Mouse (Mus musculus) embryonic facial prominence, embryonic 13.5 days (tissue): ENCODE measurements around the gene Mcat. TPM values are rescaled to one million over a fixed set of nuclear protein-coding genes. Genes with fewer than 3 reads are reported as not detected.
"Not testable (repeated sequence)": the region's sequence is repeated elsewhere in the genome, so short reads cannot be mapped to it uniquely, and the experiment has no call there.

ENCODE experiments used
- ATAC-seq: fragments of 200-750 bp; cut with Nextera tagmentation; 2 replicates; pipeline ENCODE4 v1.8.0; 2017; ENCODE audit warnings: low read depth; ENCODE audit not compliant: insufficient number of reproducible peaks, insufficient read depth, low FRiP score, low TSS enrichment
- H3K27ac ChIP-seq: fragments of 300-500 bp; sonication (generic); 2 replicates; pipeline ENCODE4 v1.5.1; 2015; ENCODE audit warnings: moderate library complexity, mild to moderate bottlenecking, inconsistent platforms
- H3K27me3 ChIP-seq: fragments of 300-500 bp; sonication (generic); 2 replicates; pipeline ENCODE4 v1.6.1; 2015; ENCODE audit warnings: mild to moderate bottlenecking, inconsistent platforms
- H3K36me3 ChIP-seq: fragments of 300-500 bp; sonication (generic); 2 replicates; pipeline ENCODE4 v1.6.1; 2015; ENCODE audit warnings: mild to moderate bottlenecking, inconsistent platforms
- H3K4me1 ChIP-seq: fragments of 300-500 bp; sonication (generic); 2 replicates; pipeline ENCODE4 v1.6.1; 2015; ENCODE audit warnings: inconsistent platforms
- H3K4me2 ChIP-seq: fragments of 300-500 bp; sonication (generic); 2 replicates; pipeline ENCODE4 v1.6.1; 2015; ENCODE audit warnings: moderate library complexity, mild to moderate bottlenecking, inconsistent platforms
- H3K4me3 ChIP-seq: fragments of 300-500 bp; sonication (generic); 2 replicates; pipeline ENCODE4 v1.5.1; 2015; ENCODE audit warnings: mild to moderate bottlenecking, inconsistent platforms
- H3K9ac ChIP-seq: fragments of 300-500 bp; sonication (generic); 2 replicates; pipeline ENCODE4 v1.6.1; 2015; ENCODE audit warnings: mild to moderate bottlenecking, inconsistent platforms
- H3K9me3 ChIP-seq: fragments of 300-500 bp; sonication (generic); 2 replicates; pipeline ENCODE4 v1.6.1; 2016; ENCODE audit warnings: inconsistent platforms
- WGBS: fragments of 180-500 bp; shearing (Covaris S2); methylation state at CpG from one replicate; pipeline ENCODE4 v1.1.7; 2015; ENCODE audit warnings: mixed read lengths; 5-methylcytosine and 5-hydroxymethylcytosine counted together
- polyA plus RNA-seq: library from polyadenylated mRNA; unstranded; fragments of >200 nt; fragmentation: Nextera tagmentation; extraction: Ambion mirVana; gene quantifications from 2 replicates; pipeline ENCODE4 v1.2.1, GENCODE M21; 2015

The Mcat gene
- polyA plus RNA-seq, 1 experiment from 2014 or later: 41.8 TPM

- no peak overlapping the region for H3K4me2 ChIP-seq
- no peaks in the 10 kb centered on the region for H3K36me3 ChIP-seq
These were observed 42.7 kb downstream of the Mcat start for GRCm38 (mm10) chr15:83520861-83521382.

GRCm38 (mm10) chr15:83518215-83519048 is 45.2 kb downstream of the Mcat start:
- peak overlapping the region; percentile 51 for H3K9ac ChIP-seq
- no peak overlapping the region for H3K27ac ChIP-seq
- no peaks in the 10 kb centered on the region for H3K36me3 ChIP-seq
- 34% methylated on average over 20 of the region's 20 CpGs for WGBS
- 0 out of 2 replicates have a peak, but pooled peaks have one; percentile 54 for ATAC-seq
- peak overlapping the region; percentile 45 for H3K4me2 ChIP-seq
- no peaks in the 10 kb centered on the region for H3K9me3 ChIP-seq
- no peaks in the 10 kb centered on the region for H3K27me3 ChIP-seq
- peaks cover 6% of the 10 kb centered on the region; the same call in 1 of the 2 replicates for H3K4me1 ChIP-seq
- H3K4me3 ChIP-seq: no peak overlapping the region

More at GRCm38 (mm10) chr15:83520861-83521382, 42.7 kb downstream of the Mcat start:
- H3K27ac ChIP-seq: no peak overlapping the region
- no peak overlapping the region for H3K4me3 ChIP-seq
- peaks cover 19% of the 10 kb centered on the region for H3K27me3 ChIP-seq
- 76% methylated on average over 6 of the region's 6 CpGs for WGBS
- peaks cover 10% of the 10 kb centered on the region for H3K4me1 ChIP-seq
- no peak overlapping the region for H3K9ac ChIP-seq
- no peak for ATAC-seq
- H3K9me3 ChIP-seq: no peaks in the 10 kb centered on the region

- no peak overlapping the region for H3K27ac ChIP-seq
- ATAC-seq: no peak
- H3K9ac ChIP-seq: no peak overlapping the region
- no peak overlapping the region for H3K4me2 ChIP-seq
- 63% methylated on average over 5 of the region's 5 CpGs for WGBS
- H3K4me1 ChIP-seq: peaks cover 12% of the 10 kb centered on the region
- no peaks in the 10 kb centered on the region for H3K9me3 ChIP-seq
- no peaks in the 10 kb centered on the region for H3K27me3 ChIP-seq
- no peaks in the 10 kb centered on the region for H3K36me3 ChIP-seq
- H3K4me3 ChIP-seq: no peak overlapping the region
These were observed 48.6 kb downstream of the Mcat start for GRCm38 (mm10) chr15:83515018-83515417.

GRCm38 (mm10) chr15:83512489-83513281 is 50.9 kb downstream of the Mcat start:
- Histone ChIP-seq H3K9ac (no peak overlapping the region), H3K27ac (no peak overlapping the region), H3K27me3 (no peaks in the 10 kb centered on the region), H3K36me3 (no peaks in the 10 kb centered on the region), H3K9me3 (no peaks in the 10 kb centered on the region), H3K4me3 (no peak overlapping the region), H3K4me1 (peaks cover 11% of the 10 kb centered on the region), H3K4me2 (no peak overlapping the region)
- no peak for ATAC-seq
- 71% methylated on average over 13 of the region's 13 CpGs for WGBS

GRCm38 (mm10) chr15:83510805-83511405 is 52.7 kb downstream of the Mcat start, which contains the start of gene Ttll1:
Gene Ttll1 (minus strand): TSS chr15:83510893.
- Histone ChIP-seq H3K27me3 (no peaks in the 10 kb centered on the region), H3K36me3 (0 out of 2 replicates have a peak, but pooled peaks cover 2% of the 10 kb centered on the region), H3K9me3 (no peaks in the 10 kb centered on the region), H3K4me2 (peak within 1 kb of the TSS; percentile 80), H3K4me3 (peak within 1 kb of the TSS; percentile 59), H3K4me1 (peaks cover 11% of the 10 kb centered on the region), H3K9ac (peak within 1 kb of the TSS; percentile 73), H3K27ac (peak within 1 kb of the TSS; percentile 64; the same call in 1 of the 2 replicates)
- WGBS: 12% methylated on average over 41 of the region's 41 CpGs
- ATAC-seq: peak; percentile 89

- ATAC-seq: peak; percentile 73
- Histone ChIP-seq H3K4me1 (peaks cover 11% of the 10 kb centered on the region), H3K4me2 (peak overlapping the region; percentile 80), H3K9ac (peak overlapping the region; percentile 73), H3K9me3 (no peaks in the 10 kb centered on the region), H3K4me3 (peak overlapping the region; percentile 59), H3K36me3 (peaks cover 7% of the 10 kb centered on the region), H3K27ac (peak overlapping the region; percentile 64; the same call in 1 of the 2 replicates), H3K27me3 (no peaks in the 10 kb centered on the region)
- 25% methylated on average over 17 of the region's 17 CpGs for WGBS
These were observed 53.4 kb downstream of the Mcat start for GRCm38 (mm10) chr15:83509950-83510804.

GRCm38 (mm10) chr15:83501483-83501882 is 62.1 kb downstream of the Mcat start:
- not testable (repeated sequence) for H3K4me1 ChIP-seq, H3K4me3 ChIP-seq, H3K27ac ChIP-seq, H3K4me2 ChIP-seq, H3K9ac ChIP-seq, H3K9me3 ChIP-seq, H3K27me3 ChIP-seq, ATAC-seq
- 87% methylated on average over 6 of the region's 6 CpGs for WGBS
- peaks cover 65% of the 10 kb centered on the region for H3K36me3 ChIP-seq

GRCm38 (mm10) chr15:83500352-83500751 is 63.2 kb downstream of the Mcat start:
- no peak overlapping the region for H3K4me2 ChIP-seq
- H3K4me1 ChIP-seq: no peaks in the 10 kb centered on the region
- H3K9me3 ChIP-seq: no peaks in the 10 kb centered on the region
- no peak overlapping the region for H3K27ac ChIP-seq
- peaks cover 71% of the 10 kb centered on the region for H3K36me3 ChIP-seq
- ATAC-seq: no peak
- no peak overlapping the region for H3K4me3 ChIP-seq
- WGBS: 48% methylated on average over 3 of the region's 3 CpGs
- no peak overlapping the region for H3K9ac ChIP-seq
- H3K27me3 ChIP-seq: no peaks in the 10 kb centered on the region

- no peaks in the 10 kb centered on the region for H3K4me1 ChIP-seq
- H3K4me3 ChIP-seq: no peak overlapping the region
- no peak overlapping the region for H3K4me2 ChIP-seq
- WGBS: 90% methylated on average over 10 of the region's 10 CpGs
- H3K9ac ChIP-seq: no peak overlapping the region
- H3K27ac ChIP-seq: no peak overlapping the region
- peaks cover 71% of the 10 kb centered on the region for H3K36me3 ChIP-seq
- no peaks in the 10 kb centered on the region for H3K9me3 ChIP-seq
- 0 out of 2 replicates have a peak, but pooled peaks have one; percentile 52 for ATAC-seq
- no peaks in the 10 kb centered on the region for H3K27me3 ChIP-seq
These were observed 64.3 kb downstream of the Mcat start for GRCm38 (mm10) chr15:83499211-83499755.

GRCm38 (mm10) chr15:83497299-83497698 is 66.3 kb downstream of the Mcat start:
- WGBS: 89% methylated on average over 6 of the region's 6 CpGs
- Histone ChIP-seq H3K27me3 (no peaks in the 10 kb centered on the region), H3K36me3 (peaks cover 76% of the 10 kb centered on the region), H3K4me1 (no peaks in the 10 kb centered on the region), H3K27ac (no peak overlapping the region), H3K9me3 (no peaks in the 10 kb centered on the region), H3K9ac (no peak overlapping the region), H3K4me3 (no peak overlapping the region), H3K4me2 (no peak overlapping the region)
- ATAC-seq: no peak
